Mouse (Mus musculus) olfactory bulb, adult 2 months (tissue): Measurements from ENCODE around the gene Ptpn3.

Experiments used
- CTCF ChIP-seq: fragments of 200-500 bp; IDR thresholded peaks from 2 replicates; pipeline ENCODE4 v1.5.1; 2012; ENCODE audit warnings: low read depth, mild to moderate bottlenecking, low read length, moderate library complexity; ENCODE audit not compliant: insufficient read depth
- POLR2A ChIP-seq: fragments of 200-500 bp; IDR thresholded peaks from 2 replicates; pipeline ENCODE4 v1.6.1; 2012; ENCODE audit warnings: mild to moderate bottlenecking, low read depth, low read length, moderate library complexity; ENCODE audit not compliant: insufficient read depth

GRCm38 (mm10) chr4:57299701-57300468 is 1.8 kb downstream of the Ptpn3 start:
- TF ChIP-seq POLR2A (no peak), CTCF (no peak)
